Mouse (Mus musculus): ENCODE measurements around the gene Rasgrp3.
"Not testable (repeated sequence)": the region's sequence is repeated elsewhere in the genome, so short reads cannot be mapped to it uniquely, and the experiment has no call there.

Gene Rasgrp3

GRCm38 (mm10) chr17:75461771-75462170, 26.1 kb downstream of the Rasgrp3 start:
- DNase-seq (ENCODE audit: low spot score): no peak

- not testable (repeated sequence) for DNase-seq (ENCODE audit: low spot score)
These were observed 27.5 kb downstream of the Rasgrp3 start for GRCm38 (mm10) chr17:75463223-75463622.

- no peak for DNase-seq (ENCODE audit: low spot score)
These were observed 27.9 kb downstream of the Rasgrp3 start for GRCm38 (mm10) chr17:75463645-75464044.

GRCm38 (mm10) chr17:75464331-75464982, 28.8 kb downstream of the Rasgrp3 start:
- DNase-seq (ENCODE audit: low spot score): no peak

- peak; percentile 78 for DNase-seq (ENCODE audit: low spot score)
These were observed 29.4 kb downstream of the Rasgrp3 start for GRCm38 (mm10) chr17:75464983-75465634.

GRCm38 (mm10) chr17:75465635-75465997, 29.9 kb downstream of the Rasgrp3 start:
- no peak for DNase-seq (ENCODE audit: low spot score)

- DNase-seq (ENCODE audit: low spot score): no peak
These were observed 31.3 kb downstream of the Rasgrp3 start for GRCm38 (mm10) chr17:75466948-75467347.

- DNase-seq (ENCODE audit: low spot score): no peak
These were observed 31.8 kb downstream of the Rasgrp3 start for GRCm38 (mm10) chr17:75467526-75467925.

GRCm38 (mm10) chr17:75468479-75469114, 32.9 kb downstream of the Rasgrp3 start:
- DNase-seq (ENCODE audit: low spot score): no peak

- DNase-seq (ENCODE audit: low spot score): no peak
These were observed 34.6 kb downstream of the Rasgrp3 start for GRCm38 (mm10) chr17:75470325-75470724.

GRCm38 (mm10) chr17:75470885-75471610, 35.4 kb downstream of the Rasgrp3 start:
- DNase-seq (ENCODE audit: low spot score): no peak

- no peak for DNase-seq (ENCODE audit: low spot score)
These were observed 36.1 kb downstream of the Rasgrp3 start for GRCm38 (mm10) chr17:75471644-75472253.

GRCm38 (mm10) chr17:75472379-75472778, 36.7 kb downstream of the Rasgrp3 start:
- no peak for DNase-seq (ENCODE audit: low spot score)

- no peak for DNase-seq (ENCODE audit: low spot score)
These were observed 40.3 kb downstream of the Rasgrp3 start for GRCm38 (mm10) chr17:75475985-75476384.

GRCm38 (mm10) chr17:75476736-75477416, 41.2 kb downstream of the Rasgrp3 start:
- DNase-seq (ENCODE audit: low spot score): no peak

- DNase-seq (ENCODE audit: low spot score): no peak
These were observed 42.0 kb downstream of the Rasgrp3 start for GRCm38 (mm10) chr17:75477655-75478054.

GRCm38 (mm10) chr17:75478836-75479235, 43.1 kb downstream of the Rasgrp3 start:
- DNase-seq (ENCODE audit: low spot score): no peak

- no peak for DNase-seq (ENCODE audit: low spot score)
These were observed 44.0 kb downstream of the Rasgrp3 start for GRCm38 (mm10) chr17:75479663-75480062.

GRCm38 (mm10) chr17:75480379-75480778, 44.7 kb downstream of the Rasgrp3 start:
- no peak for DNase-seq (ENCODE audit: low spot score)

GRCm38 (mm10) chr17:75486205-75486604, 50.5 kb downstream of the Rasgrp3 start:
- DNase-seq (ENCODE audit: low spot score): no peak

GRCm38 (mm10) chr17:75495213-75495612, 59.5 kb downstream of the Rasgrp3 start:
- no peak for DNase-seq (ENCODE audit: low spot score)

GRCm38 (mm10) chr17:75498241-75498651, 62.5 kb downstream of the Rasgrp3 start:
- peak; percentile 92 for DNase-seq (ENCODE audit: low spot score)
